Mouse (Mus musculus) CH12.LX (cell line): ENCODE measurements at regions not wholly inside any gene's neighbourhood (a gene's known extent, or its start where the extent isn't known, plus 50 kb on each side); places are given as distances from the start of the nearest gene placed in this dataset.

Experiments used
- DNase-seq: peaks from one replicate; pipeline ENCODE4 v3.0.0-alpha.2; 2013; ENCODE audit errors: extremely low read depth
- H3K27ac ChIP-seq: 2 replicates; pipeline ENCODE4 v1.5.1; 2012; ENCODE audit warnings: low read depth, mild to moderate bottlenecking, control low read depth, moderate library complexity; ENCODE audit not compliant: insufficient read depth
- H3K27me3 ChIP-seq: replicated peaks from 2 replicates; pipeline ENCODE3; 2012; ENCODE audit warnings: inconsistent platforms
- H3K36me3 ChIP-seq, 2 experiments: replicated peaks in 1 of 2; 2 replicates each; pipeline versions ENCODE3 to v1.6.1; 2012; ENCODE audit warnings: inconsistent platforms in 1 of 2, low read length in 1 of 2, mild to moderate bottlenecking in 1 of 2, mixed read lengths in 1 of 2, moderate library complexity in 1 of 2; ENCODE audit not compliant: control insufficient read depth in 1 of 2, insufficient read depth in 1 of 2
- H3K4me1 ChIP-seq, 2 experiments: 2 replicates each; pipeline ENCODE4 v1.6.1; 2012; ENCODE audit warnings: inconsistent platforms in 1 of 2, moderate library complexity in 1 of 2; ENCODE audit not compliant: insufficient read depth in 2 of 2, control insufficient read depth in 1 of 2
- H3K4me2 ChIP-seq: 2 replicates; pipeline ENCODE4 v1.6.1; 2012; ENCODE audit warnings: low read depth, mild to moderate bottlenecking, control low read depth; ENCODE audit not compliant: poor library complexity, insufficient read depth, severe bottlenecking
- H3K4me3 ChIP-seq, 3 experiments: fragments of 150-350 bp in 1 of 3; sonication (generic) in 1 of 3; replicated peaks in 1 of 3; 2 replicates each; pipeline versions ENCODE3 to v1.5.1; 2011 to 2012; ENCODE audit warnings: low read depth in 2 of 3, low read length in 2 of 3, mild to moderate bottlenecking in 2 of 3, moderate library complexity in 2 of 3, control low read depth in 1 of 3, improper control_type of control experiment in 1 of 3, inconsistent platforms in 1 of 3, mixed read lengths in 1 of 3; ENCODE audit not compliant: poor library complexity in 1 of 3
- H3K79me2 ChIP-seq: replicated peaks from 2 replicates; pipeline ENCODE4 v1.6.1; 2012; ENCODE audit warnings: mild to moderate bottlenecking, moderate library complexity; ENCODE audit not compliant: control insufficient read depth, poor library complexity, insufficient read depth, severe bottlenecking; ENCODE audit errors: extremely low read depth
- H3K9ac ChIP-seq: 2 replicates; pipeline ENCODE4 v1.6.1; 2012; ENCODE audit warnings: low read depth, mild to moderate bottlenecking, control low read depth, moderate library complexity; ENCODE audit not compliant: insufficient read depth
- H3K9me3 ChIP-seq: replicated peaks from 2 replicates; pipeline ENCODE3; 2012; ENCODE audit warnings: low read length, inconsistent platforms, mixed read lengths
- BHLHE40 ChIP-seq: IDR thresholded peaks from 2 replicates; pipeline ENCODE4 v1.6.1; 2011; ENCODE audit warnings: mild to moderate bottlenecking, low read depth, low read length, improper control_type of control experiment
- CTCF ChIP-seq, 2 experiments: IDR thresholded peaks in 1 of 2; conservative IDR thresholded peaks in 1 of 2; 2 replicates each; pipeline ENCODE4 v1.5.1; 2011 to 2012; ENCODE audit warnings: low read depth in 2 of 2, low read length in 2 of 2, improper control_type of control experiment in 1 of 2, inconsistent platforms in 1 of 2, mild to moderate bottlenecking in 1 of 2, moderate library complexity in 1 of 2
- GABPA ChIP-seq: IDR thresholded peaks from 2 replicates; pipeline ENCODE4 v1.6.1; 2012; ENCODE audit warnings: low read depth, low read length, improper control_type of control experiment, inconsistent platforms; ENCODE audit not compliant: insufficient replicate concordance
- JUN ChIP-seq: IDR thresholded peaks from 2 replicates; pipeline ENCODE4 v1.6.1; 2011; ENCODE audit warnings: low read depth, mild to moderate bottlenecking, low read length, improper control_type of control experiment, moderate library complexity; ENCODE audit not compliant: insufficient read depth
- JUND ChIP-seq: conservative IDR thresholded peaks from 2 replicates; pipeline ENCODE4 v1.6.1; 2011; ENCODE audit warnings: low read depth, low read length, improper control_type of control experiment
- KAT2A ChIP-seq: IDR thresholded peaks from 2 replicates; pipeline ENCODE4 v1.6.1; 2012; ENCODE audit warnings: low read length, improper control_type of control experiment, inconsistent platforms; ENCODE audit not compliant: insufficient replicate concordance
- MAFK ChIP-seq: IDR thresholded peaks from 2 replicates; pipeline ENCODE4 v1.6.1; 2011; ENCODE audit warnings: low read length, improper control_type of control experiment; ENCODE audit not compliant: insufficient replicate concordance
- MAZ ChIP-seq: IDR thresholded peaks from 2 replicates; pipeline ENCODE4 v1.6.1; 2012; ENCODE audit warnings: low read depth, mild to moderate bottlenecking, inconsistent platforms, low read length, improper control_type of control experiment, moderate library complexity
- MEF2A ChIP-seq: IDR thresholded peaks from 2 replicates; pipeline ENCODE4 v1.6.1; 2014; ENCODE audit warnings: low read depth, mild to moderate bottlenecking, inconsistent platforms, low read length, improper control_type of control experiment, borderline replicate concordance
- MYC ChIP-seq: IDR thresholded peaks from 2 replicates; pipeline ENCODE4 v1.6.1; 2011; ENCODE audit warnings: low read depth, mild to moderate bottlenecking, improper control_type of control experiment, low read length
- NELFE ChIP-seq: IDR thresholded peaks from 2 replicates; pipeline ENCODE4 v1.6.1; 2011; ENCODE audit warnings: low read depth, low read length, improper control_type of control experiment
- NRF1 ChIP-seq: IDR thresholded peaks from 2 replicates; pipeline ENCODE4 v1.6.1; 2014; ENCODE audit warnings: low read depth, mild to moderate bottlenecking, inconsistent platforms, low read length, improper control_type of control experiment, moderate library complexity
- PAX5 ChIP-seq: IDR thresholded peaks from 2 replicates; pipeline ENCODE4 v1.6.1; 2012; ENCODE audit warnings: low read length, inconsistent platforms, mixed read lengths
- POLR2A ChIP-seq: IDR thresholded peaks from 2 replicates; pipeline ENCODE4 v1.6.1; 2011; ENCODE audit warnings: low read depth, mild to moderate bottlenecking, improper control_type of control experiment, low read length
- POLR2AphosphoS2 ChIP-seq: IDR thresholded peaks from 2 replicates; pipeline ENCODE4 v1.6.1; 2011; ENCODE audit warnings: low read depth, low read length, improper control_type of control experiment
- RAD21 ChIP-seq: IDR thresholded peaks from 2 replicates; pipeline ENCODE4 v1.6.1; 2011; ENCODE audit warnings: low read depth, mild to moderate bottlenecking, low read length, improper control_type of control experiment, moderate library complexity
- RCOR1 ChIP-seq: conservative IDR thresholded peaks from 2 replicates; pipeline ENCODE4 v1.6.1; 2012; ENCODE audit warnings: low read depth, mild to moderate bottlenecking, inconsistent platforms, low read length, improper control_type of control experiment
- SMC3 ChIP-seq: IDR thresholded peaks from 2 replicates; pipeline ENCODE4 v1.6.1; 2011; ENCODE audit warnings: low read depth, low read length, improper control_type of control experiment
- TCF12 ChIP-seq: IDR thresholded peaks from 2 replicates; pipeline ENCODE4 v1.6.1; 2014; ENCODE audit warnings: low read depth, mild to moderate bottlenecking, inconsistent platforms, low read length, improper control_type of control experiment
- UBTF ChIP-seq: IDR thresholded peaks from 2 replicates; pipeline ENCODE4 v1.6.1; 2012; ENCODE audit warnings: low read depth, mild to moderate bottlenecking, inconsistent platforms, low read length, improper control_type of control experiment, moderate library complexity
- USF1 ChIP-seq: IDR thresholded peaks from 2 replicates; pipeline ENCODE4 v1.6.1; 2014; ENCODE audit warnings: low read depth, mild to moderate bottlenecking, inconsistent platforms, low read length, improper control_type of control experiment
- ZKSCAN1 ChIP-seq: IDR thresholded peaks from 2 replicates; pipeline ENCODE4 v1.6.1; 2012; ENCODE audit warnings: low read depth, inconsistent platforms, low read length, improper control_type of control experiment, borderline replicate concordance
- ZMIZ1 ChIP-seq: IDR thresholded peaks from 2 replicates; pipeline ENCODE4 v1.6.1; 2012; ENCODE audit warnings: low read depth, mild to moderate bottlenecking, inconsistent platforms, low read length, improper control_type of control experiment
- ZNF384 ChIP-seq: IDR thresholded peaks from 2 replicates; pipeline ENCODE4 v1.6.1; 2012; ENCODE audit warnings: low read depth, low read length, improper control_type of control experiment, inconsistent platforms
- dilution Hi-C: fragments of 300-500 bp; cut with MboI; formaldehyde crosslinking; loops from 2 replicates; pipeline ENCODE4 v1.14.3; 2020; ENCODE audit warnings: low sequenced_read_pairs; ENCODE audit not compliant: extremely low pct_unique_long_range_greater_than_20kb, extremely low pct_ligation_motif_present
- in situ Hi-C: fragments of 300-500 bp; cut with MboI; formaldehyde crosslinking; loops from 3 replicates; pipeline ENCODE4 v1.14.3; 2019; ENCODE audit warnings: low sequenced_read_pairs, low pct_ligation_motif_present, low pct_unique_long_range_greater_than_20kb, mixed read lengths

DNA sequence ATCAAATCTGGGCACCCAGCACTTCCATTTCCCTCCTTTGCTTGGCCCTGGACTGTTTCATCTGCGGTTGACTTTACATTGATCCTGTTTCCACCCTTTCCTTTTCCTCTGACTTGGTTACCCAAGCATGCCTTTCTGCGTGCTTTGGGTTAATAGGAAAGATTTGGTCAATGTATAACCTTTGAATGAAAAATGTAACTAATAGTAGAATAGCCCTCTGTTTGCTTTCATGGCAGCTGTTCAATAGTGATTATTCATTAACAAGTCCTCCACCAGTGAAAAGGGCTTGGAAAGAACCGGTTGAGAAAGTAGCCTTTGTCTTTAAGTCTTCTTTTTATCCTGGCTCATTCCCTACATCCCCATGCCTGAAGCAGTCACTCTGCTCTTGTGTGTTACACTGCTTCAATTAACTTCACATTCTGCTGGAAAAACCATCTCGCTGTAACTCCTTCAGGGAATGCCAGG lies 76.4 kb upstream of the Speer4f2 start:
- H3K4me3 ChIP-seq, result no peak overlapping the region
- H3K4me1 ChIP-seq, result peaks cover 0 to 3% of the 10 kb centered on the region in 2 experiments; a peak in 1 of 4 replicates
- no peak for DNase-seq
- dilution Hi-C loops, result no loop called here
- no peak overlapping the region for H3K4me2 ChIP-seq
- H3K27ac ChIP-seq, result no peak overlapping the region
- H3K9me3 ChIP-seq, result no peaks in the 10 kb centered on the region
- no peak overlapping the region for H3K9ac ChIP-seq
- H3K36me3 ChIP-seq, result no peaks in the 10 kb centered on the region
- H3K79me2 ChIP-seq, result no peaks in the 10 kb centered on the region
- TF ChIP-seq JUN (no peak), USF1 (no peak), MAZ (no peak), MEF2A (no peak), ZNF384 (no peak), MAFK (no peak), POLR2A (no peak), ZMIZ1 (no peak), KAT2A (no peak), MYC (no peak), ZKSCAN1 (no peak), NRF1 (no peak), JUND (no peak), UBTF (no peak), RCOR1 (no peak), SMC3 (no peak), PAX5 (no peak), TCF12 (no peak)
- in situ Hi-C loops, result no loop called here
- H3K27me3 ChIP-seq, result no peaks in the 10 kb centered on the region

DNA sequence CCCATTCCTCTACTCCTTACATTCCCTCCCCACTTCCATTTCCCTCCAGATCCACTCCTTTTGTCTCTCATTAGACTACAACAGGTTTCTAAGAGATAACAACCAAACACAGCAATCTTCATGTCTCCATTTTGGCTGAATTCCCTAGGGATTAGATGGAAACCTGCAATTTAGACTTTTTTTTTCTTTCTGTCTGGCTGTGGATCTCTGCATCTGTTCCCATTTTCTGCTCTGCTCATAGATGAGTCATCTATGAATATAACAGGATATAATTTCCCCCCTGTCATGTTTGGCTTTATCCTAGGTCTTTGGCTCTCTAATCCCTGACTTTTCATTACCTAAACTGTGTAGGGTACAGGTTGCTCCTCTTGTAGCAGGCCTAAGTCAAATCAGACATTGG lies 73.1 kb upstream of the Speer4f2 start:
- no peaks in the 10 kb centered on the region for H3K4me1 ChIP-seq
- H3K9ac ChIP-seq, result no peak overlapping the region

More for the DNA sequence above, 73.1 kb upstream of the Speer4f2 start:
- no peak overlapping the region for H3K4me2 ChIP-seq
- H3K36me3 ChIP-seq, result no peaks in the 10 kb centered on the region
- no peak for DNase-seq
- dilution Hi-C loops (no loop called here), in situ Hi-C loops (no loop called here)
- no peaks in the 10 kb centered on the region for H3K9me3 ChIP-seq
- H3K27me3 ChIP-seq, result no peaks in the 10 kb centered on the region
- no peak overlapping the region for H3K4me3 ChIP-seq
- TF ChIP-seq CTCF (conservative IDR thresholded peaks at IDR 0.05 in 1 of 2, IDR thresholded peaks at IDR 0.05 in 1 of 2; ENCODE audit: low read depth in 2 of 2, low read length in 2 of 2) (no peak), MAFK (no peak), ZNF384 (no peak), GABPA (no peak), NELFE (no peak), BHLHE40 (no peak), ZMIZ1 (no peak), RCOR1 (no peak), RAD21 (no peak), POLR2AphosphoS2 (no peak), SMC3 (no peak)
- TF ChIP-seq, all 38 proteins: peak for 0
- Histone ChIP-seq H3K27ac (no peak overlapping the region), H3K79me2 (no peaks in the 10 kb centered on the region)
